Mouse (Mus musculus) bone marrow macrophage, adult 2 months (primary cell): ENCODE results near the gene Ccdc58.

Experiments
- CTCF ChIP-seq: IDR thresholded peaks from 2 replicates; pipeline ENCODE4 v1.5.1; 2012; ENCODE audit warnings: low read depth, mild to moderate bottlenecking, low read length, moderate library complexity
- POLR2A ChIP-seq: IDR thresholded peaks from 2 replicates; pipeline ENCODE4 v1.6.1; 2012; ENCODE audit warnings: mild to moderate bottlenecking, low read depth, low read length, borderline replicate concordance

- no peak for TF ChIP-seq POLR2A
- no peak for TF ChIP-seq CTCF
These were observed 8.4 kb downstream of the Ccdc58 start for GRCm38 (mm10) chr16:36079916-36080315.
